Mouse (Mus musculus): Measurements from ENCODE around the gene Upk3b. TPM values are rescaled to one million over a fixed set of nuclear protein-coding genes. Genes with fewer than 3 reads are reported as not detected.
"Not testable (repeated sequence)": the region's sequence is repeated elsewhere in the genome, so short reads cannot be mapped to it uniquely, and the experiment has no call there.

The Upk3b gene
- polyA plus RNA-seq, 1 experiment from 2014 or later, result 3.8 TPM

DNA sequence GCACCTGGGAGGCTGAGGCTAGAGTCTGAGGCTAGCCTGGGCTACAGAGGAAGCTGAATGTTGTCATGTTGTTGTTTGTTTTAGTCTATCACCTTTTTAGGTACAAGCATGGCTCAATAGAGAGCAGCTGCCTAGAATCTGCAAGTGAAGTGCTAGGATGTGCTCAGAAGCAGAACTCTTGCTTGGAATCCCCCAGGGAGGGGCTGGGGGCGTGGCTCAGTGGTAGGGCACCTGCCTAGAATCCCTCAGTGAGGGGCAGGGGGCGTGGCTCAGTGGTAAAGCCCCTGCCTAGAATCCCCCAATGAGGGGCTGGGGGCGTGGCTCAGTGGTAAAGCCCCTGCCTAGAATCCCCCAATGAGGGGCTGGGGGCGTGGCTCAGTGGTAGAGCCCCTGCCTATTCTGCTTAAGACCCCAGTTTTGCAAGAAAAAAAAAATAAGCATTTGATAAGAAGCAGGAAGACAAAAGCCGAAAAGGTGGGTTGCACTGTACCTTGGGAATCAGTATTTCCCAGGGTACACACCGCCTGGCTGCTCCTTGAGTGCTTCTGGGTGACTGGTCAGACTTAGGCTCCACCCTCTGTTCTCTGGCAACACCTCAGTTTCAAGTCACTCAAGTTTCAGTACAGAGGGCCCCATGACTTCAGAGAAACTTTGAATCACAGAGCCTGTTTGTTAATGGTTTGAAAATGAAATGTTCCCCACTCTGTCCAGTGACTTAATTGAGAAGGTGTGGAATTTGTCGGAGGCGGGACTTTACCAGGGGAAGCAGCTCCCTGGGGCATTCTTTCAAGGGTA, 14.8 kb downstream of the Upk3b start:
- no peak overlapping the region for H3K27ac ChIP-seq (replicated peaks)

DNA sequence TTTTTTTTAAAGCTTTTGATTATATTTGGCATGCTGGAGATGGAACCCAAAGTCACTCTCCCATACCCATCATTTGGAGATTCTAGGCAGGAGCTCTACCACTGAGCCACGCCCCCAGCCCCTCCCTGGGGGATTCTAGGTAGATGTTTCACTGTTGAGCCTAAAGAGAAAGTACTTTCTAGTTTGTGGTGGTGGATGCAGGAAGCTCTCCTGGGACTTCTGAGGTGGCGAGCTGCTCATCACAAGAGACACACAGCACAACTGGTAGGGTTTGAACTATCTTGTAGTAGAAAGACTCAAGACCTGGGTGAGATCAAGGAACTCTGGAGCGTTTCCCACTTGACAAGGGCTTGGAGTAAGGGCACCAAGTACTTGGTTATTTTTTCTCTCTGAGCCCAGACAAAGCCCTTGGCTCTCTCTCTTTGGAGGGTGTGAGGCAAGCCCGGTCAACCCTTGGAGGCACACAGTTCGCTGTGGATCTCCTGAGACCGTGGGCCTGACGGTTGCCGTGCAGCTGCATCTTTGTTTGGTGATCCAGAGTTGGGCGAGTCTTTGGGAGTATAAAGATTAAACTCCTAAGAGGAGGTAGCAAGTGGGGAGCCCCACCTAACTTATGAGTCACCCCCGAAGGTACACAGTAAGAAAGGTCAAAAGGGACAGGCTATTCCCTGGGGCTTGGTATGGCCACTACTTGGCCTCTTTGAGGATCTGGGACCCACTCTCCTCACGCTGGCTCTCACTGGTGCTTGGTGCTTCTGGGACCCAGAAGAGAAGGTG, 16.2 kb downstream of the Upk3b start, which contains the start of gene Upk3bl:
Gene Upk3bl, plus strand, starts transcription at position 192 of the 777 bp plus-strand sequence.
- no peaks in the 10 kb centered on the region for H3K9me3 ChIP-seq (replicated peaks)
- H3K9ac ChIP-seq, result no peak within 1 kb of the TSS
- ATAC-seq (ENCODE audit: insufficient read depth), result no peak
- no peaks in the 10 kb centered on the region for H3K36me3 ChIP-seq (replicated peaks)
- no peak within 1 kb of the TSS for H3K27ac ChIP-seq (replicated peaks)
- no peaks in the 10 kb centered on the region for H3K4me1 ChIP-seq (replicated peaks)
- no peak within 1 kb of the TSS for H3K4me2 ChIP-seq
- H3K27me3 ChIP-seq, result peaks cover 16% of the 10 kb centered on the region; the same call in 1 of the 2 replicates
- H3K4me3 ChIP-seq (replicated peaks), result no peak within 1 kb of the TSS
- 70% methylated on average over 11 of the region's 11 CpGs for WGBS (ENCODE audit: insufficient replicate concordance)

More for the DNA sequence above, 14.8 kb downstream of the Upk3b start:
- peaks cover 8% of the 10 kb centered on the region; the same call in 1 of the 2 replicates for H3K27me3 ChIP-seq
- no peak overlapping the region for H3K4me3 ChIP-seq (replicated peaks)
- no peaks in the 10 kb centered on the region for H3K4me1 ChIP-seq (replicated peaks)
- 56% methylated on average over 8 of the region's 8 CpGs for WGBS (ENCODE audit: insufficient replicate concordance)
- no peaks in the 10 kb centered on the region for H3K36me3 ChIP-seq (replicated peaks)
- no peak overlapping the region for H3K9ac ChIP-seq
- no peaks in the 10 kb centered on the region for H3K9me3 ChIP-seq (replicated peaks)
- no peak overlapping the region for H3K4me2 ChIP-seq
- no peak for ATAC-seq (ENCODE audit: insufficient read depth)

DNA sequence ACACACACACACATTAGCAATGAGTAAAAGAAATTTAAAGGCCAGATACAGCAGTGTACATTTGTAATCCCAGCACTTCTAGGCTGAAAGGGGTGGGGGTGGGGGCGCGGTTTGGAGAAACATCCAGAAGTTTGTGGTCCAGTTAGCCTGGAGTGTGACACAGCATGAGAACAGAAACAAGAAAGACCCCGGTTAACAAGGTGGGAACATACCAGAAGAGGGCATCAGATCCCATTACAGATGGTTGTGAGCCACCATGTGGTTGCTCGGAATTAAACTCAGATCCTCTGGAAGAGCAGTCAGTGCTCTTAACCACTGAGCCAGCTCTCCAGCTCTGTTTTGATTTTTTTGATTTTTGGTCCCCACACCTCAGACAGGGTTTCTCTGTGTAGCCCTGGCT, 17.8 kb downstream of the Upk3b start:
- Histone ChIP-seq H3K36me3 (replicated peaks) (no peaks in the 10 kb centered on the region), H3K4me3 (replicated peaks) (no peak overlapping the region), H3K9me3 (replicated peaks) (no peaks in the 10 kb centered on the region), H3K27me3 (peaks cover 27% of the 10 kb centered on the region; the same call in 1 of the 2 replicates), H3K9ac (no peak overlapping the region), H3K4me2 (no peak overlapping the region), H3K4me1 (replicated peaks) (no peaks in the 10 kb centered on the region), H3K27ac (replicated peaks) (no peak overlapping the region)
- 34% methylated on average over 4 of the region's 4 CpGs for WGBS (ENCODE audit: insufficient replicate concordance)
- ATAC-seq (ENCODE audit: insufficient read depth), result no peak

DNA sequence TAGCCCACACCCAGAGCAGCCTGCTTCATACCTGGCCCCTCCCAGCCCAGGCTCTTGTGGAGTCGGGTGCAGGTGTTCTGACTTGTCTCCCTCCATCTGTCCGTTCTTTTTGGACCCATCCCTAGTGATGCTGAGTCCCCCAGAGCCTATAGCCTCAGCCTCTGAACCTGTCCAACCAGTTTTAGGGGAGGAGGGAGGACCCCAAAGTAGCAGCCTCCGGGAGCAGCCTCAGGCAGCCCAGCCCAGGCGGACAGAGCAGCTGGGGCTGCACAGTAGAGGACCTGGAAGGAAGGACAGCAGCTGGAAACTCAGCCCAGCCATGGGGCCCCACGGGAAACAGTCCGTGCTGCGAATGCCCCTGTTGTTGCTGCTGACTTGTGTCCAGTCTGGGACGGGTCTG, 18.8 kb downstream of the Upk3b start:
- Histone ChIP-seq H3K4me3 (replicated peaks) (no peak overlapping the region), H3K4me1 (replicated peaks) (no peaks in the 10 kb centered on the region), H3K27me3 (peaks cover 32% of the 10 kb centered on the region; the same call in 1 of the 2 replicates), H3K4me2 (no peak overlapping the region), H3K27ac (replicated peaks) (no peak overlapping the region), H3K9me3 (replicated peaks) (no peaks in the 10 kb centered on the region), H3K36me3 (replicated peaks) (no peaks in the 10 kb centered on the region), H3K9ac (no peak overlapping the region)
- WGBS (ENCODE audit: insufficient replicate concordance), result 28% methylated on average over 8 of the region's 8 CpGs
- no peak for ATAC-seq (ENCODE audit: insufficient read depth)

DNA sequence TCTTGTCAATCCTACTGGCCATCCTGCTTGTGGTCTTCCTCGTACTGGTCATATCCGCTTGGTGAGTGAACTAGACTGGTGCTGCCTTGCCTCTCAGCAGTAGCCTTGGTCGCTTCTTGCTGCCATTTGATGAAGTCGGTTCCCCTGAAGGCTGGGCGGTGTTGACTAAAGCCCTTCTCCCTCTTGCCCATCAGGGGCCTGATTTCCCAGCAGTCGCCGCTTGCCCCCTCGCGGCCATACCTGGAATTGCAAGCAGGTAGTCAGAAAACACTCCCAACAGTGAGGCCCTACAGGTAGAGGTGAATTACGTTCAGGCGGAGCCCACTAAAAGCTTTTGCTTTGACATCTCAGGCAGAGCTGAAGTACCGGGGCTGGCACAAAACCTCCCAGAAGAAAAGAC, 23.3 kb downstream of the Upk3b start:
- Histone ChIP-seq H3K9ac (no peak overlapping the region), H3K4me1 (replicated peaks) (no peaks in the 10 kb centered on the region), H3K4me2 (no peak overlapping the region), H3K27me3 (peaks cover 32% of the 10 kb centered on the region; the same call in 1 of the 2 replicates), H3K36me3 (replicated peaks) (no peaks in the 10 kb centered on the region), H3K9me3 (replicated peaks) (no peaks in the 10 kb centered on the region), H3K27ac (replicated peaks) (no peak overlapping the region), H3K4me3 (replicated peaks) (no peak overlapping the region)
- WGBS (ENCODE audit: insufficient replicate concordance), result 7% methylated on average over 12 of the region's 12 CpGs
- ATAC-seq (ENCODE audit: insufficient read depth), result no peak

DNA sequence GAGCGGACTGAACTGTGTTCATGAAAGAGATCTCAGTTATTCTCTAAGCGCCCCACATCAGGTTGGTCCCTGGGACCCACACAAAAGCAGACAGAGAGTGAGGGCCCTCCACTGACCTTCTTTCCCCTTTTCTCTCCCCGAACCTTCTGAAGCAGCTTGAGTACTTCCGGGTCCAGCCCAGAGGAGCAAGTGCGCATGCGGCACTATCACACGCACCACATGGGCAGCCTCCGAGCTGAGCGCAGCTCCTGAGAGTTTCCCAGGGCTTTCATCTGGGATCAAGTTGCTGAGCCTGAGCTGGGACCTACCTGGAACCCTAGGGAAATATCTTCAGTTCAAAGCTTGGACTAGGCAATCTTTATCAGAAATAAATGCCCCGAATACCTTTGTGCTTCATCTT, 25.6 kb downstream of the Upk3b start:
- Histone ChIP-seq H3K9me3 (replicated peaks) (no peaks in the 10 kb centered on the region), H3K4me3 (replicated peaks) (no peak overlapping the region), H3K36me3 (replicated peaks) (no peaks in the 10 kb centered on the region), H3K4me1 (replicated peaks) (no peaks in the 10 kb centered on the region), H3K27ac (replicated peaks) (no peak overlapping the region), H3K4me2 (no peak overlapping the region), H3K9ac (no peak overlapping the region), H3K27me3 (peaks cover 21% of the 10 kb centered on the region; the same call in 1 of the 2 replicates)
- no peak for ATAC-seq (ENCODE audit: insufficient read depth)
- WGBS (ENCODE audit: insufficient replicate concordance), result 75% methylated on average over 10 of the region's 10 CpGs

DNA sequence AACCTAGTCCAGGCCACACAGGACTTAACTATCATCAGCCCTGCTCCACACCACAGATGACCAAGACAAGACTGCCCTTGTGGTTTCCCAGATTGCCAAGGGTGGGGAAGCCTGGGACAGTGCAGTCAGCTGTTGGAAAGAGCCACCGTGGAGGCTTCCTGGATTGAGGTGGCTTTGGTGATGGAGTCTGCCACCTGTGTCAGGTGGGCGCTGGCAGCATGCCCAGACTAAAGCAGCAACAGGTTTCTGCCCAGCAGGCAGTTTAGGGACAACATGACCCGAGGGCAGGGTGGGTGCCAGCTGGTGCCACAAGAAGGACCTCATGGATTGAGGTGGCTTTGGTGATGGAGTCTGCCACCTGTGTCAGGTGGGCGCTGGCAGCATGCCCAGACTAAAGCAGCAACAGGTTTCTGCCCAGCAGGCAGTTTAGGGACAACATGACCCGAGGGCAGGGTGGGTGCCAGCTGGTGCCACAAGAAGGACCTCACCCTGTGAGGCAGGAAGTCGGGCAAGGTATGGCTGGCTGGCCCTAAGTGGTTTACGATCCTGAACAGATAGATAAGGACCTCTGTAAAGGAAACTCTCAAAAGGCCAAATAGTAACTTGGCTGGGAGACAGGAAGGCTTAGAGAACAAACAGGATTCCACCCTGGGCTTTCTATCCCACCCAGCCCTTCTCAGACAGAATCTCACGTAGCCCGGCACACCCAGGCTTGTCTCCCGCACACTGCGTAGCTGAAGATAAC, 28.3 kb downstream of the Upk3b start:
- not testable (repeated sequence) for H3K36me3 ChIP-seq (replicated peaks); H3K9me3 ChIP-seq (replicated peaks); H3K27ac ChIP-seq (replicated peaks); H3K27me3 ChIP-seq; ATAC-seq (ENCODE audit: insufficient read depth); H3K9ac ChIP-seq; H3K4me3 ChIP-seq (replicated peaks); H3K4me2 ChIP-seq; H3K4me1 ChIP-seq (replicated peaks)
- WGBS (ENCODE audit: insufficient replicate concordance), result 35% methylated on average over 11 of the region's 11 CpGs

DNA sequence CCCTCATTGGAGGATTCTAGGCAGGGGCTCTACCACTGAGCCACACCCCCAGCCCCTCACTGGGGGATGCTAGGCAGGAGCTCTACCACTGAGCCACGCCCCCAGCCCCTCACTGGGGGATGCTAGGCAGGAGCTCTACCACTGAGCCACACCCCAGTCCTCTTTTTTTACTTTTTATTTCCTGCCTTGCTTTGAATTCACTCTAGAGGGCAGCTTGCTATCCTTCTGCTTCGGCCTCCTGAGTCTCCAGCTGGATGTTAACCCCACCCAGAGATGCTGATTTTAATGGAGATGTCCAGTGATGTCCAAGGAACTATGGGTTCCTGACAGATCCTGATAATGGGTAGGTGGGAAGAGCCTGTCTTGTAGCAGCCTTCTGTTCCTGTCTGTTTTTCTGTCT, 31.1 kb downstream of the Upk3b start:
- WGBS (ENCODE audit: insufficient replicate concordance), result 37% methylated on average over 2 of the region's 2 CpGs
- ATAC-seq (ENCODE audit: insufficient read depth), result no peak
- H3K9ac ChIP-seq, result no peak overlapping the region

DNA sequence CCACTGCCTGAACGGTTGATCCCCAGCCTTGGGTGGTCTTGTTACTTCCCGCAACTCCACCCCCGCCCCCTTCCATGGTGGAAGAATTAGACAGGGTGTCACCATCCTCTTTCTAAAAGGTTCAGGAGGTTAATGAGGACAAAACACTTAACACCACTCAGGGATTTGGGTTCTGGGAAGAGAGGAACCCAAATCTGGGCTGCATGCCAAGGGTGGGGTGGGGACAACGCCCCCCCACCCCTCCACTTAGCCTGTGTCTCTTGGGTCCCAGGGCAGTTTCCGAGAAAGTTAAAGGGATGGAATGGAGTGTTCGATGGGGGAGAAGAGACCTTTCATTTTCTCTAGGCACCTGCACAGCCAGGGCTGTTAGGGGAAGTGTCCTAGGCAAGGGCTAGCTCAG, 34.8 kb downstream of the Upk3b start:
- H3K4me2 ChIP-seq, result no peak overlapping the region
- WGBS (ENCODE audit: insufficient replicate concordance), result 61% methylated on average over 6 of the region's 6 CpGs
- no peak overlapping the region for H3K27ac ChIP-seq (replicated peaks)
- no peak for ATAC-seq (ENCODE audit: insufficient read depth)
- peaks cover 10% of the 10 kb centered on the region for H3K27me3 ChIP-seq
- H3K9ac ChIP-seq, result no peak overlapping the region
- no peaks in the 10 kb centered on the region for H3K4me1 ChIP-seq (replicated peaks)
- no peaks in the 10 kb centered on the region for H3K36me3 ChIP-seq (replicated peaks)
- no peak overlapping the region for H3K4me3 ChIP-seq (replicated peaks)
- no peaks in the 10 kb centered on the region for H3K9me3 ChIP-seq (replicated peaks)

More for the DNA sequence above, 31.1 kb downstream of the Upk3b start:
- Histone ChIP-seq H3K27ac (replicated peaks) (no peak overlapping the region), H3K4me1 (replicated peaks) (no peaks in the 10 kb centered on the region), H3K27me3 (peaks cover 4% of the 10 kb centered on the region; the same call in 1 of the 2 replicates), H3K36me3 (replicated peaks) (no peaks in the 10 kb centered on the region), H3K4me2 (no peak overlapping the region), H3K4me3 (replicated peaks) (no peak overlapping the region), H3K9me3 (replicated peaks) (no peaks in the 10 kb centered on the region)

DNA sequence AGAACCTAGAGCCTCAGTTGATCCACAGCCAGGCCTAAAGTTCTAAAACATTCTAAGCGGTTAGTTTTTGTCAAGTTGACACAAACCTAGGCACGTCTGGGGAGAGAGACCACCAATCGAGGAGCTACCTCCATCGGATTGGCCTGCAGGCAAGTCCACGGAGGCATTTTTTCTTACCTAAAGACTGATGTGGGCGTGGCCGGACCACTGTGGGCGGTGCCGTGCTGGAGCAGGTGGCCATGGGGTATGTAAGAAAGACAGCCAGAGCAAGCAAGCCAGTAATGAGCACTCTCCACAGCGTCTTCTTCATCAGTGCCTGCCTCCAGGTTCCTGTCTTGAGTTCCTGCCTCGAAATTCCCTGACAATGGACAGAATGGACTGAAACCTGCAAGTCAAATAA, 35.2 kb downstream of the Upk3b start:
- H3K4me1 ChIP-seq (replicated peaks), result no peaks in the 10 kb centered on the region
- H3K9ac ChIP-seq, result no peak overlapping the region
- no peak overlapping the region for H3K4me3 ChIP-seq (replicated peaks)
- 51% methylated on average over 11 of the region's 11 CpGs for WGBS (ENCODE audit: insufficient replicate concordance)
- H3K27me3 ChIP-seq, result peaks cover 10% of the 10 kb centered on the region
- no peaks in the 10 kb centered on the region for H3K36me3 ChIP-seq (replicated peaks)
- no peaks in the 10 kb centered on the region for H3K9me3 ChIP-seq (replicated peaks)
- H3K4me2 ChIP-seq, result no peak overlapping the region
- no peak for ATAC-seq (ENCODE audit: insufficient read depth)
- no peak overlapping the region for H3K27ac ChIP-seq (replicated peaks)

DNA sequence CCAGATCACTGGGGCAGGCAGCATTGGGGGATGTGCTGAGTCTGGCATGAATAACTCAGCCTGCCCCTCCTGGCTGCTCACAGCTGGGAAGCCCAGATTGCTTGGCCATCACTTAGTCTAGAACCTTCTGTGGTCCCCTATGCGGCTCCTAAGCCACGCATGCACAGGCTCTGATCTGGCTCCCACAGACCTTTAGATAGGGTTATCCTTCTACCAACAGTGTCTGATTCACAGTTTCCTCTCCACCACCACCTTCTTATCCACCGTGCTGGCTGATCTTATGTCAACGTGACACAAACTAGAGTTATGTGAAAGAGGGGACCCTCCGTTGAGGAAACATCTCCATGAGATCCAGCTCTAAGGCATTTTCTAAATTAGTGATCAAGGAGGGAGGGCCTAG, 36.8 kb downstream of the Upk3b start:
- Histone ChIP-seq H3K4me1 (replicated peaks) (no peaks in the 10 kb centered on the region), H3K27me3 (peaks cover 10% of the 10 kb centered on the region), H3K27ac (replicated peaks) (no peak overlapping the region), H3K36me3 (replicated peaks) (no peaks in the 10 kb centered on the region), H3K9me3 (replicated peaks) (no peaks in the 10 kb centered on the region), H3K4me2 (no peak overlapping the region), H3K9ac (no peak overlapping the region), H3K4me3 (replicated peaks) (no peak overlapping the region)
- 41% methylated on average over 5 of the region's 5 CpGs for WGBS (ENCODE audit: insufficient replicate concordance)
- no peak for ATAC-seq (ENCODE audit: insufficient read depth)

All from liver, embryonic 15.5 days (tissue).